Mouse (Mus musculus) embryonic facial prominence, embryonic 15.5 days (tissue): ENCODE measurements around the gene Fry. TPM values are rescaled to one million over a fixed set of nuclear protein-coding genes. Genes with fewer than 3 reads are reported as not detected.
A peak's percentile ranks its signal among the peaks of the same experiment; 100 is the strongest.

Experiments
- ATAC-seq: fragments of 200-750 bp; cut with Nextera tagmentation; 2 replicates; pipeline ENCODE4 v1.8.0; 2017; ENCODE audit warnings: low read depth, moderate TSS enrichment; ENCODE audit not compliant: insufficient number of reproducible peaks, low FRiP score, low TSS enrichment
- H3K27ac ChIP-seq: fragments of 300-500 bp; sonication (generic); replicated peaks from 2 replicates; pipeline ENCODE4 v1.5.1; 2015; ENCODE audit warnings: mild to moderate bottlenecking, inconsistent platforms
- H3K27me3 ChIP-seq: fragments of 300-500 bp; sonication (generic); 2 replicates; pipeline ENCODE4 v1.6.1; 2015; ENCODE audit warnings: inconsistent platforms
- H3K36me3 ChIP-seq: fragments of 300-500 bp; sonication (generic); 2 replicates; pipeline ENCODE4 v1.6.1; 2015; ENCODE audit warnings: mild to moderate bottlenecking, inconsistent platforms
- H3K4me1 ChIP-seq: fragments of 300-500 bp; sonication (generic); 2 replicates; pipeline ENCODE4 v1.6.1; 2015; ENCODE audit warnings: inconsistent platforms
- H3K4me2 ChIP-seq: fragments of 300-500 bp; sonication (generic); replicated peaks from 2 replicates; pipeline ENCODE4 v1.6.1; 2015; ENCODE audit warnings: mild to moderate bottlenecking, inconsistent platforms
- H3K4me3 ChIP-seq: fragments of 300-500 bp; sonication (generic); replicated peaks from 2 replicates; pipeline ENCODE4 v1.5.1; 2015; ENCODE audit warnings: mild to moderate bottlenecking, inconsistent platforms
- H3K9ac ChIP-seq: fragments of 300-500 bp; sonication (generic); 2 replicates; pipeline ENCODE4 v1.6.1; 2015; ENCODE audit warnings: inconsistent platforms
- H3K9me3 ChIP-seq: fragments of 300-500 bp; sonication (generic); replicated peaks from 2 replicates; pipeline ENCODE4 v1.6.1; 2016; ENCODE audit warnings: inconsistent platforms
- WGBS: fragments of 180-500 bp; shearing (Covaris S2); methylation state at CpG from one replicate; pipeline ENCODE4 v1.1.7; 2015; 5-methylcytosine and 5-hydroxymethylcytosine counted together
- polyA plus RNA-seq: library from polyadenylated mRNA; unstranded; fragments of >200 nt; fragmentation: Nextera tagmentation; extraction: Ambion mirVana; gene quantifications from 2 replicates; pipeline ENCODE4 v1.2.1, GENCODE M21; 2015

The Fry gene
- polyA plus RNA-seq, 1 experiment from 2014 or later: 11.4 TPM

GRCm38 (mm10) chr5:150195514-150196210 lies 77.2 kb downstream of the Fry start:
- H3K27ac ChIP-seq: peak overlapping the region; percentile 49; the same call in 1 of the 2 replicates
- WGBS: 3% methylated on average over 22 of the region's 22 CpGs
- no peaks in the 10 kb centered on the region for H3K36me3 ChIP-seq
- peak overlapping the region; percentile 43 for H3K4me3 ChIP-seq
- H3K4me1 ChIP-seq: peaks cover 14% of the 10 kb centered on the region; the same call in 1 of the 2 replicates
- H3K4me2 ChIP-seq: peak overlapping the region; percentile 62
- H3K9ac ChIP-seq: no peak overlapping the region
- peak; percentile 76; the same call in 1 of the 2 replicates for ATAC-seq
- H3K9me3 ChIP-seq: no peaks in the 10 kb centered on the region; the same call in 1 of the 2 replicates
- H3K27me3 ChIP-seq: no peaks in the 10 kb centered on the region

- 0 out of 2 replicates have a peak, but pooled peaks have one; percentile 61 for ATAC-seq
Measured at GRCm38 (mm10) chr5:150196211-150196585, 77.8 kb downstream of the Fry start.

GRCm38 (mm10) chr5:150196881-150197311 lies 78.5 kb downstream of the Fry start:
- ATAC-seq: no peak
- peak overlapping the region; percentile 62 for H3K4me2 ChIP-seq
- 7% methylated on average over 6 of the region's 6 CpGs for WGBS

More at GRCm38 (mm10) chr5:150196211-150196585, 77.8 kb downstream of the Fry start:
- 5% methylated on average over 6 of the region's 6 CpGs for WGBS
- H3K4me2 ChIP-seq: peak overlapping the region; percentile 62
- peak overlapping the region; percentile 49; the same call in 1 of the 2 replicates for H3K27ac ChIP-seq
- H3K9me3 ChIP-seq: no peaks in the 10 kb centered on the region
- H3K36me3 ChIP-seq: no peaks in the 10 kb centered on the region
- H3K4me1 ChIP-seq: peaks cover 14% of the 10 kb centered on the region; the same call in 1 of the 2 replicates
- no peaks in the 10 kb centered on the region for H3K27me3 ChIP-seq
- H3K9ac ChIP-seq: no peak overlapping the region
- H3K4me3 ChIP-seq: peak overlapping the region; percentile 43

DNA sequence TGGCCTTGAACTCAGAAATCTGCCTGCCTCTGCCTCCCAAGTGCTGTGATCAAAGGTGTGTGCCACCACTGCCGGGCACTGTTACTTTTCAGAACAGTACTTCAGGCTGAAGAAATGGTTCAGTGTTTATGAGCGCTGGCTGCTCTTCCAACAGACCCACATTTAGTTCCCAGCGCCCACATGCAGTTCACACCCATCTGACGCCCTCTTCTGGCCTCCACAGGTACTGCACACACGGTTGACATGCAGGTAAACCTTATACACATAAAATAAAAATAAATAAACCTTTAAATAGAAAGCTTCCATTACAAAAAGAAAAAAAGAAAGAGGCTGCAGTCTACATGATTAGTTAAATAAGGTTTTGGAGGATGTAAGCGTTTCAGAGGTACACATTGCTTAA lies 88.3 kb downstream of the Fry start:
- Histone ChIP-seq H3K4me1 (peaks cover 5% of the 10 kb centered on the region), H3K36me3 (no peaks in the 10 kb centered on the region), H3K4me2 (no peak overlapping the region), H3K27ac (no peak overlapping the region), H3K9me3 (no peaks in the 10 kb centered on the region), H3K4me3 (no peak overlapping the region), H3K27me3 (no peaks in the 10 kb centered on the region), H3K9ac (no peak overlapping the region)
- WGBS: 88% methylated on average over 6 of the region's 6 CpGs
- no peak for ATAC-seq

More at GRCm38 (mm10) chr5:150196881-150197311, 78.5 kb downstream of the Fry start:
- Histone ChIP-seq H3K27ac (0 out of 2 replicates have a peak overlapping the region, but pooled peaks have one; percentile 49), H3K4me3 (peak overlapping the region; percentile 43), H3K9me3 (no peaks in the 10 kb centered on the region), H3K4me1 (peaks cover 14% of the 10 kb centered on the region; the same call in 1 of the 2 replicates), H3K36me3 (no peaks in the 10 kb centered on the region), H3K9ac (no peak overlapping the region), H3K27me3 (no peaks in the 10 kb centered on the region)

DNA sequence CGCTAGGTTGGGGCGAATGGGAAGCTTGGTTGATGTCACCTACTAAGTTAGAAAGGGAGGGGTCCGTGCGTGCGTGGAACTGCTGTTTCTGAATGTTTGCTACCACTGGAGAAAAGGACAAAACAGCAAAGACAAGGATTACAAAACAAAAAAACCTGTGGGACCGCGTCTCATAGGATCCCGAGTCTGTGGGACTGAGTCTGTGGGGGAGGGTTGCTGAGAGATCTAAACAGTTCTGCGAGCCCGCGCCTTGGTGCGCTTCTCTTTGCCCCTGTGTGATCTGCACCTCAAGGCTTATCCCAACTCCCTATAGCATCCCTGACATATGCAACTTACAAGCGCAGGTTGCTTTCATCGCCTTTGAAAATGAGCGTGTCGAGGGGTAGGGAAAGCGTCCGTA lies 89.2 kb downstream of the Fry start:
- ATAC-seq: 0 out of 2 replicates have a peak, but pooled peaks have one; percentile 7
- no peaks in the 10 kb centered on the region for H3K27me3 ChIP-seq
- 27% methylated on average over 18 of the region's 18 CpGs for WGBS
- peak overlapping the region; percentile 42 for H3K4me2 ChIP-seq
- no peak overlapping the region for H3K9ac ChIP-seq
- H3K27ac ChIP-seq: peak overlapping the region; percentile 28; the same call in 1 of the 2 replicates
- no peaks in the 10 kb centered on the region for H3K9me3 ChIP-seq
- peak overlapping the region; percentile 15 for H3K4me3 ChIP-seq
- no peaks in the 10 kb centered on the region for H3K36me3 ChIP-seq
- peaks cover 5% of the 10 kb centered on the region for H3K4me1 ChIP-seq

DNA sequence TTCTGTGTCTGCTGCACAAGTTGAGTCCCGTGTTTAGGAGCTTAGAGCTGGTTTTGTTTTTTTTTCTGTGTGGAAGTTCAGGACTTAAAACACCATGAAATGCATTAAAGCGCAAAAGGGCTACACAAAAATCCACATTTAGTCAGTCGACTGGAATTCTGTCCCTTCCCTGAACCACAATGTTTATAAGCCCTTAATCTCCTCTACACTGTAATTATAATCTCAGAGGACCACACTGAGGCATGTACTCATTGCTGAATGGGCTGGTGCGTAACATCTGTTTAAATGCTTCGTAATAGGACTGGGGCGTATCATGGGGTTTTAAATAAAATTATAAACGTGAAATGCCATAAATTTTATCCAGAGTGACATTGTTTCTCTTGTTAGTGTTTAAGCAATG lies 89.6 kb downstream of the Fry start:
- Histone ChIP-seq H3K4me3 (peak overlapping the region; percentile 15), H3K4me1 (peaks cover 5% of the 10 kb centered on the region), H3K4me2 (peak overlapping the region; percentile 42), H3K27ac (peak overlapping the region; percentile 28; the same call in 1 of the 2 replicates), H3K9ac (no peak overlapping the region), H3K36me3 (no peaks in the 10 kb centered on the region), H3K27me3 (no peaks in the 10 kb centered on the region), H3K9me3 (no peaks in the 10 kb centered on the region)
- ATAC-seq: peak; percentile 79
- WGBS: 14% methylated on average over 7 of the region's 7 CpGs

DNA sequence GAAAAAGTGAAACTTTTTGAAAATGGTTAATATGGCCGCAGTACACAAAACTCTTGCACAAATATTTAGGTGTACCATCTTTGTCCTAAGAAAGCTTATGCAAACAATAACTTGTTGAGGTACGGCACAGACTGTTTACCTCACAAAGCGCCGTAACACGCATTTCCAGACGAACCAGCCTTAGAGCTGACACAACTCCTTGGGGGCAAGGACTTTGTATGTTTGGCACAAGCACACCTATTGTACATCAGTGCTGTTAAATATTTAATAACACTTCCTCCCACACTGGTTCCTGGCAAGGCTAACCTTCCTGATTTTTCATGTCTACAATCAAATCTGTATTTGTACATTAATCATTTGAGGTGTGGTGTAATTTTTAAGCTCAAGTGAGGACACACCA lies 95.6 kb downstream of the Fry start:
- H3K4me3 ChIP-seq: no peak overlapping the region
- H3K9ac ChIP-seq: no peak overlapping the region
- 70% methylated on average over 6 of the region's 6 CpGs for WGBS
- no peaks in the 10 kb centered on the region for H3K27me3 ChIP-seq
- no peaks in the 10 kb centered on the region for H3K9me3 ChIP-seq
- H3K4me2 ChIP-seq: no peak overlapping the region
- H3K4me1 ChIP-seq: no peaks in the 10 kb centered on the region
- H3K36me3 ChIP-seq: no peaks in the 10 kb centered on the region
- no peak overlapping the region; the same call in 1 of the 2 replicates for H3K27ac ChIP-seq
- ATAC-seq: no peak

DNA sequence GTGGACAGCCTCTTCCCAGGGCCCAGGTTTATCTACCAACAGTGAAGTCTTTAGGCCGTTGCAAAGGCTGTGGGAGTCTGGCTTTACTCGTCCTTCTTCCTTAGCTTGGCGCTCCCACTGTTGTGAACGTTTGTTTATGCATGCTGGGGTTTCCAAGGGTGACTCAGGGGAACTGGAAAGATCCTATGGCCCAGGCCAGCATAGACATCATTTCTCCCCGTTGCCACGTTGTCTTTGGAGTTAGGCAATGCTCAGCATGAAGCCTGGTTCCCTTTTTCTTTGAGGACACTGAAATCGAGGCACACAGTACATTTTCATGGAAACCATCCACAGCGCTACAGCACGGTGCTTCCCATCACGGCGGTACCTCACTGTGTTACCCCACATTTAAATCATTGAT lies 97.6 kb downstream of the Fry start:
- H3K9me3 ChIP-seq: no peaks in the 10 kb centered on the region
- no peak overlapping the region for H3K27ac ChIP-seq
- H3K4me2 ChIP-seq: no peak overlapping the region
- H3K36me3 ChIP-seq: no peaks in the 10 kb centered on the region
- H3K4me3 ChIP-seq: no peak overlapping the region
- 67% methylated on average over 11 of the region's 11 CpGs for WGBS
- ATAC-seq: no peak
- H3K27me3 ChIP-seq: no peaks in the 10 kb centered on the region
- no peak overlapping the region for H3K9ac ChIP-seq
- no peaks in the 10 kb centered on the region for H3K4me1 ChIP-seq

DNA sequence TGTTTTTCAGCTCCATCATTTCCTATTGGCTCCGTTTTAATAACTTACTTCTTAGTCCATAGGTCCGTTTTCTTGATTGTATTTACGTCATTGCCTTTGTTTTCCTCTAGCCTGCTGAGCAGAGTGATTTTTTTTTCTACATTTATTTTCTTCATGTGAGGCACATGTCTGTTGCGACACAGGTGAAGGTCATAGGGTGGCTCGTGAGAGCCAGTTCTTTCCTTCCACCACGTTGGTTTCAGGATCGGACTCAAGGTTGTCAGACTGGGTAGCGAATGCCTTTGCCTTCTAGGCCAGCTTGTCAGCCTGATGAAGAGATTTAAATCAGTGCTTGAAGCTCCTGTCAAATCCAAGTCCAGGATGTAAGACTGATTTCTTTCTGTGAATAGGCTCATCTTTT lies 101.0 kb downstream of the Fry start:
- no peaks in the 10 kb centered on the region for H3K4me1 ChIP-seq
- H3K36me3 ChIP-seq: no peaks in the 10 kb centered on the region
- no peaks in the 10 kb centered on the region for H3K9me3 ChIP-seq
- 81% methylated on average over 8 of the region's 8 CpGs for WGBS
- no peak overlapping the region for H3K27ac ChIP-seq
- H3K9ac ChIP-seq: no peak overlapping the region
- ATAC-seq: no peak
- H3K4me3 ChIP-seq: no peak overlapping the region
- no peak overlapping the region for H3K4me2 ChIP-seq
- no peaks in the 10 kb centered on the region for H3K27me3 ChIP-seq

- H3K27me3 ChIP-seq: no peaks in the 10 kb centered on the region
- no peaks in the 10 kb centered on the region for H3K4me1 ChIP-seq
- H3K9ac ChIP-seq: no peak overlapping the region
- H3K27ac ChIP-seq: no peak overlapping the region
- no peaks in the 10 kb centered on the region for H3K36me3 ChIP-seq
- 34% methylated on average over 7 of the region's 7 CpGs for WGBS
- no peak overlapping the region for H3K4me3 ChIP-seq
- no peak overlapping the region for H3K4me2 ChIP-seq
- no peaks in the 10 kb centered on the region for H3K9me3 ChIP-seq
- ATAC-seq: no peak
Measured at GRCm38 (mm10) chr5:150220333-150220732, 101.9 kb downstream of the Fry start.

GRCm38 (mm10) chr5:150221806-150222205 lies 103.4 kb downstream of the Fry start:
- no peak for ATAC-seq
- Histone ChIP-seq H3K9me3 (no peaks in the 10 kb centered on the region), H3K4me3 (no peak overlapping the region), H3K36me3 (no peaks in the 10 kb centered on the region), H3K27ac (no peak overlapping the region), H3K4me1 (no peaks in the 10 kb centered on the region), H3K9ac (no peak overlapping the region), H3K27me3 (no peaks in the 10 kb centered on the region), H3K4me2 (no peak overlapping the region)
- 79% methylated on average over 6 of the region's 6 CpGs for WGBS
